Mouse (Mus musculus): ENCODE results near the gene D430042O09Rik.

GRCm38 (mm10) chr7:125707593-125708022, at the start of gene D430042O09Rik, which contains the start of gene Gtf3c1:
- no peak for TF ChIP-seq CTCF (IDR thresholded peaks at IDR 0.05; ENCODE audit: control insufficient read depth, insufficient read depth, insufficient read length)
- no peak for TF ChIP-seq CEBPB (IDR thresholded peaks at IDR 0.05; ENCODE audit: low read depth)
- no peak for TF ChIP-seq MAX (IDR thresholded peaks at IDR 0.05)
- no peak for TF ChIP-seq FOSL1 (IDR thresholded peaks at IDR 0.05; ENCODE audit: insufficient read depth, low read length, poor library complexity, severe bottlenecking)
- no peak for TF ChIP-seq MYOD1 (IDR thresholded peaks at IDR 0.05; ENCODE audit: control insufficient read depth, insufficient read length, low read depth)
